Mouse (Mus musculus) stomach, embryonic 14.5 days (tissue): Measurements from ENCODE around the gene Hoxc6. TPM values are rescaled to one million over a fixed set of nuclear protein-coding genes. Genes with fewer than 3 reads are reported as not detected.

Experiments
- ATAC-seq: fragments of 200-750 bp; cut with Nextera tagmentation; 2 replicates; pipeline ENCODE4 v1.8.0; 2017; ENCODE audit warnings: low read depth, moderate TSS enrichment; ENCODE audit not compliant: insufficient number of reproducible peaks, insufficient read depth, low FRiP score
- H3K27ac ChIP-seq: fragments of 300-500 bp; sonication (generic); 2 replicates; pipeline ENCODE4 v1.5.1; 2014; ENCODE audit warnings: mild to moderate bottlenecking, low read length, moderate library complexity, mixed read lengths
- H3K27me3 ChIP-seq: fragments of 300-500 bp; sonication (generic); 2 replicates; pipeline ENCODE4 v1.6.1; 2014; ENCODE audit warnings: low read length, control low read depth, mixed read lengths; ENCODE audit not compliant: control insufficient read depth, insufficient read depth
- H3K36me3 ChIP-seq: fragments of 300-500 bp; sonication (generic); 2 replicates; pipeline ENCODE4 v1.6.1; 2014; ENCODE audit warnings: mild to moderate bottlenecking, control low read depth, low read length, moderate library complexity, mixed read lengths; ENCODE audit not compliant: control insufficient read depth, insufficient read depth
- H3K4me1 ChIP-seq: fragments of 300-500 bp; sonication (generic); 2 replicates; pipeline ENCODE4 v1.6.1; 2014; ENCODE audit warnings: low read length, control low read depth, mixed read lengths; ENCODE audit not compliant: control insufficient read depth, insufficient read depth
- H3K4me2 ChIP-seq: fragments of 300-500 bp; sonication (generic); replicated peaks from 2 replicates; pipeline ENCODE4 v1.6.1; 2014; ENCODE audit warnings: low read depth, low read length, control low read depth
- H3K4me3 ChIP-seq: fragments of 300-500 bp; sonication (generic); 2 replicates; pipeline ENCODE4 v1.5.1; 2014; ENCODE audit warnings: low read depth, low read length, control low read depth
- H3K9ac ChIP-seq: fragments of 300-500 bp; sonication (generic); replicated peaks from 2 replicates; pipeline ENCODE4 v1.6.1; 2014; ENCODE audit warnings: low read depth, mild to moderate bottlenecking, control low read depth, low read length, moderate library complexity, mixed read lengths
- H3K9me3 ChIP-seq: fragments of 300-500 bp; sonication (generic); 2 replicates; pipeline ENCODE4 v1.6.1; 2016; ENCODE audit warnings: low read depth, low read length, control low read depth; ENCODE audit not compliant: control insufficient read depth
- WGBS: fragments of 180-500 bp; shearing (Covaris S2); extraction: QIAGEN DNeasy Blood & Tissue Kit; methylation state at CpG from one replicate; pipeline ENCODE4 v1.1.7; 2014; 5-methylcytosine and 5-hydroxymethylcytosine counted together
- polyA plus RNA-seq: library from polyadenylated mRNA; unstranded; fragments of >200 nt; fragmentation: Nextera tagmentation; extraction: Ambion mirVana; gene quantifications from 2 replicates; pipeline ENCODE4 v1.2.1, GENCODE M21; 2014

Gene Hoxc6
- polyA plus RNA-seq, 1 experiment from 2014 or later, result 4.8 TPM

DNA sequence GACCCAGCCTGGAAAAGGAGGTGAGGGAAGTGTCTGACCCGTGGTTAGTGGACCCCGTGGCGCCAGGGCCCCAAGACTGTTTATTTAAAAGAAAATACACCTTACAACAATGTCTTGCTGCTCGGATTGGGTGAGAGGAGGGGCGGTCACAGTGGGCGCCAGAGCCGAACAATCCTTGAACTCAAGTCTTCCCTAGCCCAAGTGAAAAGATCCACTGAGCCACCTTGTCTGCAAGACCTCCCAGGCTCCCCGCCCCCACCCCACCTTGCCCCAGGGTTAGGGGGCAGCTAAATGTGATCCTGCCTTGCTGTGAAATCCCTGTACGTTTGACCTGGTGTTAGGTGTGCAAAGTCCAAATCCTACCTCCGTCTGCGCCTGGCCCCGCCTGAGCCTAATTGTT is 41.2 kb upstream of the Hoxc6 start:
- Histone ChIP-seq H3K36me3 (no peaks in the 10 kb centered on the region), H3K27ac (no peak overlapping the region), H3K4me2 (no peak overlapping the region), H3K9ac (no peak overlapping the region), H3K4me3 (no peak overlapping the region), H3K9me3 (no peaks in the 10 kb centered on the region), H3K4me1 (no peaks in the 10 kb centered on the region), H3K27me3 (peaks cover 73% of the 10 kb centered on the region)
- WGBS, result 2% methylated on average over 12 of the region's 12 CpGs
- peak; percentile 37; the same call in 1 of the 2 replicates for ATAC-seq

DNA sequence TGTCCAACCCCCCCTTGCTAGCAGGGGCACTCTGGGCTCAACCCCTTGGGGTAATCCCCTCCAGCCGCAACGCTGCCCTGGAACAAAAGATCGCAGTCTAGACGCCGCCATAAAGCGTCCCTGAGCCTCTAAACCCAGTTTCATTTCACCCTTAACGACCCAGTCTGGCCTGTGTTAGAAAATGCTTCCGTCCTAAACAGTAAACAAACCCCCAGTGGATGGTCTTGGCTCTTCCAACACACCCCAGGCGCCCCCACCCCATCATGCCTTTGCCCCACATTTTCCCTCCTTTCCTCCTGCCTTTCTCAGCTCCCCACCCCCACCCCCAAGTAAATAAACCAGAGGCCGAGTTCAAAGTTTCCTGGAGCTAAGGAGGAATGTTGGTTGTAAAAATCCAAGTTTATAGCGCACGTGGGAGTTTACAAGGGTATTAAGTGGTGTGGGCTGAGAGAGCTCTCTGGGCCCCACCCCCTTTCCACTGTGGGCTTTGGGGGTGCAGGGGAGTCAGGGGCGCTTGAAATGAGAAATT is 38.3 kb upstream of the Hoxc6 start:
- Histone ChIP-seq H3K27ac (no peak overlapping the region), H3K4me2 (no peak overlapping the region), H3K4me1 (no peaks in the 10 kb centered on the region), H3K9me3 (no peaks in the 10 kb centered on the region), H3K36me3 (no peaks in the 10 kb centered on the region), H3K4me3 (no peak overlapping the region), H3K27me3 (peaks cover 70% of the 10 kb centered on the region), H3K9ac (no peak overlapping the region)
- ATAC-seq, result no peak
- WGBS, result 2% methylated on average over 13 of the region's 13 CpGs

DNA sequence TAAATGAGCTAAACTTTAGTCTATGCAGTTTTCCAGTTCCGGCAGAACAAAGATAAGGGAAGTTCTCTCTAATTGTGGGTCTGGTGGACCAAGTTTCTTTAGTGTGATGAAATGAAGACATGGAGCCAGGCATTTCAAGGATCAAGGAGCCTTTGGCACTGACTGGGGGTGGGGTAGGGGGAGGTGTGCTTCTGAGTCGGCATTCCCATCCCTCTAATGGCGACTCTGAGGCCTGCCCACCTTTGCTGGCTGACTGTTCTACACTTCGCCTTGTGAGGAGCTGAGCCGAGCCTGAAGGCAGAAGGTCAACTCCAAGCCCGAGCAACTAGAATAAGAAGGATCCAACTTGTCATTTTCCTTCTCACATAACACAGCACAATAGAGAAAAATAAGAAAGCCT is 36.3 kb upstream of the Hoxc6 start:
- H3K27ac ChIP-seq, result no peak overlapping the region
- WGBS, result 2% methylated on average over 6 of the region's 6 CpGs
- no peaks in the 10 kb centered on the region for H3K9me3 ChIP-seq
- no peak overlapping the region for H3K9ac ChIP-seq
- H3K4me1 ChIP-seq, result no peaks in the 10 kb centered on the region; the same call in 1 of the 2 replicates
- H3K4me3 ChIP-seq, result no peak overlapping the region
- no peak overlapping the region for H3K4me2 ChIP-seq
- peaks cover 80% of the 10 kb centered on the region for H3K27me3 ChIP-seq
- H3K36me3 ChIP-seq, result no peaks in the 10 kb centered on the region
- no peak for ATAC-seq

DNA sequence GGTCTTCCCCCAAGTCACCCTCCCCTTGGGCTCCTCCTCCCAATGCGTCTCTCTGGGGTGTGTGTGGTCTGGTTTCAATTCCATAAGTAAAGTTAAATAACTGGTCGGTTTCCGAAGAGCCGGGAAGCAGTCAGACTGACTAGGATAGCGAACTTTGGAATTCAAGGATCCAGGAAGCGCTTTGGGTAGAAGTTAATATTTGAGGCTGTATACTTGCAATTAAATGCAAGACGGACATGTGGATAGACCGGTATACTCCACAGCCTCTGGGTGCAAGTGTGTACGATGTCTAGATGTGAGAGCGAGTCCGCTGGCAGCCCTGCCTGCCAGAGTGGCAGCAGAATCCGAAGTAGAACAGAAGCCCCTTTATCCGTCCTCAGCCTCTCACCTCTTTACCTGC is 35.6 kb upstream of the Hoxc6 start:
- H3K4me3 ChIP-seq, result no peak overlapping the region
- no peak overlapping the region for H3K4me2 ChIP-seq

DNA sequence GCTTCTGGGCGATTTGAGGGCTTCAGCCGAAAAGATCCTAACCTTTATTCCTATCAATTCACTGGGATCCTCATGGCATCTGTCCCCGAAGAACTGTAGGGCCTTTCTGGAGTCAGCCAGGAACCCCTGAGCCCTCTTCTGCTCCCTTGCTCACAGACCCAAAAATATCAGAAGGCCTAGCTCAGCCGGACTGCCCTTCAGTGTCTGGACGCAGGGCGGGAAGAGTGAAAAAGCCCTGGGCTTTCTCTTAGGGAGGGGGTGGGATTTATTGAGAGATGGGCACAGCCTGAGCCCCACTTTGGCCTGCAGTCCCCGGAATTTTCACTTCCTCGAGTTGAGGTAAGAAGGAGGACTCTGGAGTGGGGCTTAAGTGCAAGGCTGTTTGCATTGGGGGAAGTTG is 34.8 kb upstream of the Hoxc6 start:
- Histone ChIP-seq H3K36me3 (no peaks in the 10 kb centered on the region), H3K27me3 (peaks cover 78% of the 10 kb centered on the region), H3K4me2 (no peak overlapping the region), H3K4me1 (no peaks in the 10 kb centered on the region; the same call in 1 of the 2 replicates), H3K9me3 (no peaks in the 10 kb centered on the region), H3K27ac (no peak overlapping the region), H3K4me3 (no peak overlapping the region), H3K9ac (no peak overlapping the region)
- no peak for ATAC-seq
- WGBS, result 3% methylated on average over 8 of the region's 8 CpGs

More for the DNA sequence above, 35.6 kb upstream of the Hoxc6 start:
- 2% methylated on average over 13 of the region's 13 CpGs for WGBS
- no peak overlapping the region for H3K27ac ChIP-seq
- peaks cover 80% of the 10 kb centered on the region for H3K27me3 ChIP-seq
- no peaks in the 10 kb centered on the region for H3K36me3 ChIP-seq
- H3K9ac ChIP-seq, result no peak overlapping the region
- no peaks in the 10 kb centered on the region for H3K9me3 ChIP-seq
- H3K4me1 ChIP-seq, result no peaks in the 10 kb centered on the region; the same call in 1 of the 2 replicates
- no peak for ATAC-seq

DNA sequence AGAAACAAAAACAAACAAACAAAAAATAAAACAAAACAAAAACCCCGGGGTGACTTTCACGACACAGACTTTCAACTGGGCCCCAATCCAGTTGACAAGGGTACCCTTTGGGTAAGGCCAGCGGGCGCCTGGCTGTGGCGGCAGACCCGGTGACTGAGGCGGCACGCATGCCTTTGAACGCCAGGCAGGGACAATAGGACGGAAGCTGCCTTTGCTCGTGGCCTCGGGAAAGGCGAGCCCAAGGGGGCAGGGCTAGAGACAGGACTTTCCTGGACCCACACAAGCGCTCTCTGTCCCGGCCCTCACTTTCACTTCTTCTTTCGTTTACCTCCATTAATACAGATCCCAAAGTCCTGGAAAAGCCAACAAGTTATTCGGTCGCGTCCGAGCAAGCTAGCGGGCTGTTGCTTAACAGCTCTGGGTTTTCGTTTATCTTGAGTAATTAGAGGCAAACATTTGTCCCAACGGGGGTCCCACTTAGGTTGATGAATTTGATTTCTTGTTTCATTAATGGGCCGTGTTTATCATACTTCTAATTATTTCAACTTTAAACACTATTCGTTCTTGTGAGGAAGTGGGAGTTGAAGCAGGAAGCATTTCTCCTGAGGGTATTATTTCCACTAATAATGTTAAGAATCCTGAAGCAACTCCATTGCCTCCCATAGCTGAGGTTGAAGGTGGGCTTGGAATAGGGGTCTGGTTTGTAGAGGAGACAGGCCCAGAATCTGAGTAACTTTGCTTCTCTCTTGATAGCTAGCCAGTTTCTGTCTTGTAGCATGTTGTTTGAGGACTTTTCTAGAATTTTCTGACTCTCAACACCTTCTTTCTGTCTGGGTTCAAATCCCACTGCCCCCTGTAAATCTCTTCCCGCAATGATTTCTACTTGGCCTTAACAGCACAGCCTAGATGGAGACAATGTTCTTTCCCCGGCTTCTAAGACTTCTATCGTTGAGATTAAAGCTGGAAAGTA is 34.1 kb upstream of the Hoxc6 start:
- H3K9ac ChIP-seq, result no peak overlapping the region
- peaks cover 81% of the 10 kb centered on the region for H3K27me3 ChIP-seq
- H3K4me2 ChIP-seq, result no peak overlapping the region
- ATAC-seq, result no peak
- H3K4me3 ChIP-seq, result no peak overlapping the region
- H3K27ac ChIP-seq, result no peak overlapping the region
- WGBS, result 2% methylated on average over 28 of the region's 28 CpGs
- no peaks in the 10 kb centered on the region for H3K36me3 ChIP-seq
- no peaks in the 10 kb centered on the region for H3K9me3 ChIP-seq
- no peaks in the 10 kb centered on the region; the same call in 1 of the 2 replicates for H3K4me1 ChIP-seq

DNA sequence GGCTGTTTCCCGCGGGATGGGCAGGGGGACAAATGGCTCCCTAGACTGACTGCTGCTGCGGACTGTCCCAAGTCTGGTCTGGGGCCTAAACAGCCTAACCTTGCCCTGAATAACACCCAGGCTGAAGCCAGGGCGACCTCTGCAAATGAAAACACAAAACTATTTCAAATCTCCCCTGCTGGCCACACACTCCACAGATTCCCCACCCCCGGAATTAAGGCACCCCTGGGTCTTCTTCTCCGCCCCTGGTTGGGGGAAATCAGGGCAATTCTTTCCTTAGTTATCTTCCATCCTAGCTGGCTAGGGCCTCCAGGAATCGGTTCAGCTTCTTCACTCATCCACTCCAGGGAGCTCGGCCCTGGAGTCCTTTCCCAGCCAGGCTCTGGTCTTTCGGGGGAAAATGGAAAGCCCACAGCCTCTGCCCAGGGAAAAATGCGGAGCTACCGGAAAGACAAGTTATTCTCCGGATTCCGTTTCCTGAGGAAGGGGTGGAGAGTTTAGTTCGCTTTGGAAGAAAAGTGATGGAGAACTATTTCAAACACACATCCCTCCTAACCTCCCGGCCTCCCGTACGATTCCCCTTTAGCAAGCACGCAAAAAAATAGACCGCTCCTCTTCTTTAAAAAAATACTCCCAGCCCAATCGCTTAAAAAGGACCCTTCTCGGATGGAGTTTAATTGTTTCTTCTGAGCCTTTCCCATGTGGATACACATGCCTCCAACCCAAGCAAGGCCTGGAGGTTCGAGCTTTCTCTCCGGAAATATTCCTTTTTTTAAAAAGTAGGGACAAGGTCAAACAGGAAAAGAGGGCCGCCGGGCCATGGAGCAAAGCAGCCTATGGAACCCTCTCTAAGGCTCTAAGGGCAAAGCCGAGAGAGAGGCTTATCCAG is 32.8 kb upstream of the Hoxc6 start:
- H3K27ac ChIP-seq, result no peak overlapping the region
- H3K9ac ChIP-seq, result no peak overlapping the region
- H3K4me3 ChIP-seq, result no peak overlapping the region

More for the DNA sequence above, 32.8 kb upstream of the Hoxc6 start:
- H3K9me3 ChIP-seq, result no peaks in the 10 kb centered on the region
- WGBS, result 5% methylated on average over 26 of the region's 26 CpGs
- no peaks in the 10 kb centered on the region for H3K36me3 ChIP-seq
- peaks cover 83% of the 10 kb centered on the region for H3K27me3 ChIP-seq
- ATAC-seq, result no peak
- no peak overlapping the region for H3K4me2 ChIP-seq
- H3K4me1 ChIP-seq, result no peaks in the 10 kb centered on the region; the same call in 1 of the 2 replicates
